Mouse (Mus musculus) limb, embryonic 11.5 days (tissue): ENCODE data around the gene Slc7a5. TPM values are rescaled to one million over a fixed set of nuclear protein-coding genes. Genes with fewer than 3 reads are reported as not detected.

Experiments
- ATAC-seq: fragments of 200-750 bp; cut with Nextera tagmentation; 2 replicates; pipeline ENCODE4 v1.8.0; 2017; ENCODE audit warnings: low read depth; ENCODE audit not compliant: insufficient number of reproducible peaks, low FRiP score, low TSS enrichment
- DNase-seq: peaks from one replicate; pipeline ENCODE4 v3.0.0-alpha.2; 2015; ENCODE audit warnings: low spot score
- H3K27ac ChIP-seq: fragments of 300-500 bp; sonication (generic); replicated peaks from 2 replicates; pipeline ENCODE4 v1.5.1; 2014; ENCODE audit warnings: low read depth, mild to moderate bottlenecking, low read length
- H3K27me3 ChIP-seq: fragments of 300-500 bp; sonication (generic); 2 replicates; pipeline ENCODE4 v1.6.1; 2014; ENCODE audit warnings: mild to moderate bottlenecking, low read length, mixed read lengths; ENCODE audit not compliant: control insufficient read depth, insufficient read depth
- H3K36me3 ChIP-seq: fragments of 300-500 bp; sonication (generic); 2 replicates; pipeline ENCODE4 v1.6.1; 2014; ENCODE audit warnings: mild to moderate bottlenecking, low read length, moderate library complexity, mixed read lengths; ENCODE audit not compliant: control insufficient read depth, insufficient read depth
- H3K4me1 ChIP-seq: fragments of 300-500 bp; sonication (generic); 2 replicates; pipeline ENCODE4 v1.6.1; 2014; ENCODE audit warnings: low read length, mixed read lengths; ENCODE audit not compliant: control insufficient read depth, insufficient read depth
- H3K4me2 ChIP-seq: fragments of 300-500 bp; sonication (generic); 2 replicates; pipeline ENCODE4 v1.6.1; 2014; ENCODE audit warnings: low read depth, mild to moderate bottlenecking, moderate library complexity; ENCODE audit not compliant: severe bottlenecking
- H3K4me3 ChIP-seq: fragments of 300-500 bp; sonication (generic); 2 replicates; pipeline ENCODE4 v1.5.1; 2014; ENCODE audit warnings: low read depth, low read length
- H3K9ac ChIP-seq: fragments of 300-500 bp; sonication (generic); 2 replicates; pipeline ENCODE4 v1.6.1; 2014; ENCODE audit warnings: mild to moderate bottlenecking, low read length
- H3K9me3 ChIP-seq: fragments of 300-500 bp; sonication (generic); 2 replicates; pipeline ENCODE4 v1.6.1; 2016; ENCODE audit warnings: low read length; ENCODE audit not compliant: control insufficient read depth
- WGBS: fragments of 180-500 bp; shearing (Covaris S2); extraction: QIAGEN DNeasy Blood & Tissue Kit; methylation state at CpG from one replicate; pipeline ENCODE4 v1.1.7; 2014; 5-methylcytosine and 5-hydroxymethylcytosine counted together
- polyA plus RNA-seq: library from polyadenylated mRNA; unstranded; fragments of >200 nt; fragmentation: Nextera tagmentation; extraction: Ambion mirVana; gene quantifications from 2 replicates; pipeline ENCODE4 v1.2.1, GENCODE M21; 2014

Slc7a5 gene
- polyA plus RNA-seq, 1 experiment from 2014 or later, result 15.2 TPM

DNA sequence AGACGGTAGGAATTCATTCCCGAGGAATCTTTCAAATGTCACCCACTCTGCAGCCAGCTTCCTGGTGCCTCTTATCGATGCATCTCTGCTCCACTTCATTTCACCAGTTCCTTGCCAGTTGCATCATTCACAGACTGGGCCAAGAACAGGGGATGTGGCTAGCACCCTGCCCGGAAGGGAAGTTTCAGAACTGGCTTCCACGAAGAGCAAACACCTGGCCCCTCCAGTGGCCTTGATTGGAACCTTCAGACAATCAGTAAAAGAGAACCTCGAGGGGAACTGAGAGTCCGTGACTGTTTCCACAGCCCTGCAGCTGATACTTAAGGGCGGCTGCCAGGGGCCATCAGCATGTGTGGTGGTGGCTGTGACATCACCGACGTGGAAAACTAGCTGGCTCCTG lies 59.0 kb downstream of the Slc7a5 start:
- Histone ChIP-seq H3K4me2 (no peak overlapping the region), H3K27me3 (no peaks in the 10 kb centered on the region), H3K4me3 (no peak overlapping the region), H3K9me3 (no peaks in the 10 kb centered on the region), H3K36me3 (no peaks in the 10 kb centered on the region), H3K4me1 (no peaks in the 10 kb centered on the region), H3K27ac (no peak overlapping the region), H3K9ac (no peak overlapping the region)
- 68% methylated on average over 10 of the region's 10 CpGs for WGBS
- ATAC-seq (no peak), DNase-seq (no peak)

DNA sequence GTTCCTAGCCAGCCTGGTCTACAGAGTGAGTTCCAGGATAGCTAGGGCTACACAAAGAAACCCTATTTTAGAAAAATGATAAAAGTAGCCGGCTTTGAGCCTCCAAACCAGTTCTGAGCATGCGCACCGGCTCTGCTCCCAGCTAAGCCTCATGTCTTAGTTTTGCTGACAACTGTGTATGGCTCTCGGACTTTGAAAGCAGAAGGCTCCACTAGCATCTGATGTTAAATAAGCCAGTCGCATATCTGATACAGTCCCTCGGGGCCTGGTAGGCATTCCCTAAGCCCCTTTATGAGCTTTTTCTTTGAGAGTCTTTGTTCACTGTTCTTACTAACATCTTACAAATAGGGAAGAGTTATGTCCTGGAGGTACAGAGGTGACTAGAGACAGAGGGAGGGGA lies 59.5 kb downstream of the Slc7a5 start:
- 81% methylated on average over 6 of the region's 6 CpGs for WGBS
- Histone ChIP-seq H3K9me3 (no peaks in the 10 kb centered on the region), H3K9ac (no peak overlapping the region), H3K27ac (no peak overlapping the region), H3K4me3 (no peak overlapping the region), H3K36me3 (no peaks in the 10 kb centered on the region), H3K27me3 (no peaks in the 10 kb centered on the region), H3K4me2 (no peak overlapping the region), H3K4me1 (no peaks in the 10 kb centered on the region)
- no peak for DNase-seq
- ATAC-seq, result no peak

DNA sequence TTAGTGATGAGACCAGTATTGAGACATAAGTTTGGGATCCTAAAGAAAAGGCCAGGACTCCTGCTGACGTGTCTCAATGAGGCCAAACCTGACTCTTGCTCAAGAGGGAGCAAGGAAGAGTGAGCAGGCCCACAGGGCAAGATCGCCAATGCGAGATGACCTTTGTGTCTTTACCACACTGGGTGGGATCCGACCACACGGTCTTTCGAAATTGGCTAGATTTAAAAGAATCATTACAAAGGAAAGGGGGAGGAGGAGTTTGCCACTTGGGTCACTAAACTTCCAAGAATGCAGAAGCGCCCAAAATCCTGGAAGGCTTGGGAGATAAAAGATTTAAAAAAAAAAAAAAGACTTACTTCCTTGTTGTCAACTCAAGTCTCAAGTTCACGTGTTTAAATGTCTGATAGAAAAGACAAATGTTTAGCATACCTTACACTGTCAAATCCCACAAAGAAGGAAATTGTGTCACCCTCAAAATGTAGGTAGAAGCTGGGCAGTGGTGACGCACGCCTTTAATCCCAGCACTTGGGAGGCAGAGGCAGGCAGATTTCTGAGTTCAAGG lies 60.2 kb downstream of the Slc7a5 start:
- 81% methylated on average over 10 of the region's 10 CpGs for WGBS
- no peaks in the 10 kb centered on the region for H3K36me3 ChIP-seq
- H3K4me2 ChIP-seq, result no peak overlapping the region
- no peak overlapping the region for H3K4me3 ChIP-seq
- no peak overlapping the region for H3K27ac ChIP-seq
- H3K27me3 ChIP-seq, result no peaks in the 10 kb centered on the region
- H3K4me1 ChIP-seq, result no peaks in the 10 kb centered on the region
- no peak overlapping the region for H3K9ac ChIP-seq
- no peaks in the 10 kb centered on the region for H3K9me3 ChIP-seq
- no peak for DNase-seq
- ATAC-seq, result no peak

DNA sequence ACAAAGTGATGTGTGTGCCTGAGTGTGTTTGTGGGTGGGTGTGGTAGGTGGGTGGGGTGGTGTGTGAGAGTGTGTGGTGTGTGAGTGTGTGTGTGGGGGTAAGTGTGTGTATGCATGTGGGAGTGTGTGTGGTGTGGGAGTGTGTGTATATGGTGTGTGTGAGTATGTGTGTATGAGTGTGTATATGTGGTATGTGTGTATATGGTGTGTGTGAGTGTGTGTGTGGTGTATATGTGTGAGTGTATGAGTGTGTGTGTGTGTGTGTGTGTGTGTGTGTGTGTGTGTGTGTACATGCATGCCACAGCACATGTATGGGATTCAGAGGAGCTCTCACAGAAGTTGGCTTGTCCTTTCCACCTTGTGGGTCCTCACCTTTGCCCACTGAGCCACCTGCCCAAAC lies 60.7 kb downstream of the Slc7a5 start:
- Histone ChIP-seq H3K9ac (no peak overlapping the region), H3K27me3 (no peaks in the 10 kb centered on the region), H3K4me1 (no peaks in the 10 kb centered on the region), H3K9me3 (no peaks in the 10 kb centered on the region), H3K27ac (no peak overlapping the region), H3K4me3 (no peak overlapping the region), H3K4me2 (no peak overlapping the region), H3K36me3 (no peaks in the 10 kb centered on the region)
- ATAC-seq (no peak), DNase-seq (no peak)

DNA sequence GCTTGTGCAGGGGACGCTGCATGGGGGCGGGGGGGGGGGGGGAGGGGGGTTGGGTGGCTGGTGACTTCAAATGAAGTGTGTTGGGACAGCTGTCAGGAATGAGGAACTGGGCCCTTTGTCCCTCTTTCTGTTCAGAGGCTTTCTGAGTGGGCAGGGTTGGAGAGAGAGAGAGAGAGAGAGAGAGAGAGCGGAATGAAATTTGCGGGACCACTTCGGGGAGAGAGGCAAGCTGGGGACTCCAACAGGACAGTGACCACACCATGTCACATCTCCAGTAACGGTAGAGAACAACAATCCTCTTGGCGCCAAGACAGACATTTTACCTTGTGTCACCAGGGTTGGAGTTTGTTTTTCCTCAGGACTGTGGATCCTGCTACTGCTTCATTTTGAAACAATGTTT lies 62.7 kb downstream of the Slc7a5 start:
- no peak for DNase-seq
- Histone ChIP-seq H3K4me1 (no peaks in the 10 kb centered on the region), H3K36me3 (no peaks in the 10 kb centered on the region), H3K9me3 (no peaks in the 10 kb centered on the region), H3K4me3 (no peak overlapping the region), H3K27me3 (no peaks in the 10 kb centered on the region), H3K4me2 (no peak overlapping the region), H3K9ac (no peak overlapping the region), H3K27ac (no peak overlapping the region)
- WGBS, result 70% methylated on average over 6 of the region's 7 CpGs
- ATAC-seq, result no peak

DNA sequence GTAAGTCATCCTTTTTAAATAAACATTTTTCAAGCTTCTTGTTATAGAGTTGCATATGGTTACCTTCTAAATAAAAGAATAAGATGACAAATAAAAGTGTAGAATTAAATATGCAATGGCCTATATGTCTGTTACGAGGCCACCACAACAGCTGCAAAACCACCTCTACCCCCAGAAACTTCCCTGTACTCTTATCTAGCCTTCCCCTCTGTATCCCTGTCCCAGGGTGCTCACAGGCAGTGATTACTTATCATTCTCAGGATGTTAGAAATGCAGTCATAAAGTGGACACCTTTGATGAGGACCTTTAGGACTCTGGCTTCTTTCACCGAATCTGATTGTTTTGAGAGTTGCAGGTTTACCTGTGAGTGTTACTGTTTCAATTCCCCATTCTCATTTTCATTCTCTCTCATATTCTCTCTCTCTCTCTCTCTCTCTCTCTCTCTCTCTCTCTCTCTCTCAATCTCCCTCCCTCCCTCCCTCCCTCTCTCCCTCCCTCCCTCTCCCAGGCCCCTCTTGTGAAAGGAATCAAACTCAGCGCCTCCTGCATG lies 64.2 kb downstream of the Slc7a5 start:
- Histone ChIP-seq H3K36me3 (no peaks in the 10 kb centered on the region), H3K27me3 (no peaks in the 10 kb centered on the region), H3K9me3 (no peaks in the 10 kb centered on the region), H3K9ac (no peak overlapping the region), H3K4me1 (no peaks in the 10 kb centered on the region), H3K27ac (no peak overlapping the region), H3K4me2 (no peak overlapping the region), H3K4me3 (no peak overlapping the region)
- no peak for DNase-seq
- WGBS, result 73% methylated on average over 3 of the region's 3 CpGs
- ATAC-seq, result no peak

DNA sequence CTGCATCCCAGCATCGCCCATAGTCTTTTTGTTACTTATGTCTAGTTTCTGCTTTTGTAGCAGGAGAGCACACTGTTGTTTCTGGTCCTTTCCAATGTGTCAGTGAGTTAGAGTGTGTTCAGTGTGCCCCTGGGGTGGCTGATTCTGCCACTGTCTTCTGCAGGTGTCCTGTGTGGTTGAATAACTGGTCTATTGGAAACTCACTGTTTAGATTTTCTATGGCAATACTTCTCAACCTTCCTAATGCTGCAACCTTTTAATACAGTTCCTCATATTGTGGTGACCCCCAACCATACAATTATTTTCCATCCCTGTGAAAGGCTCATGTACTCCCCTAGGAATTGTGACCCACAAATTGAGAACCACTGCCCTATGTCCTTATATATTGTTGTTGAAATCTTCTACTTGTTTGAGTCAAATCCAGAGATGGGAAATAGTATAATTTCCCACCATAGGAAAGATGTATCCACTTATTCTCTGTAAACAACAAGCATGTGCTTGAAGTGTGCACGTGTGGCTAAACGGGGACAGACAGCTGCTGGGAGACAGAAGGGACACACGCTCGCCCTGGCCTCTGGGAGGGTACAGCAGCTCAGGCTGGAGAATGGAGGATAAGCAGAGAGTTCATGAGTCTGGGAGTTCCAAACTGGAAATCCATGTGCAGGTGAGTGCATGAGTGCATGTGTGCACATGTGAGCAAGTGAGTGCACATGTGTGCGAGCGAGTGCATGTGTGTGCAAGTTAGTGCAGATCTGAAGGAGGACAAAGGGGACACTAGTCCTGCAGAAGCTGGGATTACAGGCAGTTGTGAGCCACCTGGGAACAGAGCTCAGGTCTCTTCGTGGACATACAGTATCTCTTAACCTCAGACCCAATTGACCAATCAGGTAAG lies 65.2 kb downstream of the Slc7a5 start:
- Histone ChIP-seq H3K4me2 (no peak overlapping the region), H3K4me1 (no peaks in the 10 kb centered on the region), H3K9me3 (no peaks in the 10 kb centered on the region), H3K36me3 (no peaks in the 10 kb centered on the region), H3K9ac (no peak overlapping the region), H3K27ac (no peak overlapping the region), H3K4me3 (no peak overlapping the region), H3K27me3 (no peaks in the 10 kb centered on the region)
- DNase-seq, result no peak
- 91% methylated on average over 8 of the region's 8 CpGs for WGBS
- ATAC-seq, result no peak

DNA sequence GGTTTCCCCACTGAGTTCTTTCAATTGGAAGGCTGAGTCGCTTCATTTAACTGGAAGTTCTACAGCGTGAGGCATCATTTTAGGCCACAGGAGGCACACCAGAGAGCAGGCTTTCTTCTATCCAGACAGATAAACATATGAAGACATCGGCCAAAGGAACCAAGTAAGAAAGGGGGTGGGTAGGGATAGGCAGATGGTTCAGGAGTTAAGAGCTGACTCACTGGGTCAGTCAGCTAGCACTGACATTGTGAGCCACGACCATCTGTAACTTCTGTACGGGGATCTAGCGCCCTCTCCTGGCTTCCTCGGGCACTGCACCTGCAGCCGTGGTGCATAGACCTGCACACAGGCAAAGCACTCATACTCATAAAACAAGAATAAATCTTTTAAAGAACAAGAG lies 66.3 kb downstream of the Slc7a5 start:
- Histone ChIP-seq H3K27ac (no peak overlapping the region), H3K4me3 (no peak overlapping the region), H3K4me2 (no peak overlapping the region), H3K4me1 (no peaks in the 10 kb centered on the region), H3K36me3 (no peaks in the 10 kb centered on the region), H3K9me3 (no peaks in the 10 kb centered on the region), H3K27me3 (no peaks in the 10 kb centered on the region), H3K9ac (no peak overlapping the region)
- ATAC-seq, result no peak
- peak; percentile 50 for DNase-seq
- 54% methylated on average over 8 of the region's 8 CpGs for WGBS
